Mouse (Mus musculus) mouse trophoblast stem cell (cell line): Measurements from ENCODE around the gene Ppargc1a.

ENCODE experiments used
- in situ Hi-C, 2 experiments: fragments of 300-500 bp; cut with MseI, MboI; formaldehyde crosslinking; loops; 2 replicates in 1 of 2; 3 replicates in 1 of 2; pipeline ENCODE4 v1.15.1; 2025

The Ppargc1a gene

GRCm38 (mm10) chr5:51497910-51498517, 69.5 kb downstream of the Ppargc1a start:
- in situ Hi-C loops, result no loop called here

GRCm38 (mm10) chr5:51495446-51495845, 72.1 kb downstream of the Ppargc1a start:
- in situ Hi-C loops, result no loop called here

DNA sequence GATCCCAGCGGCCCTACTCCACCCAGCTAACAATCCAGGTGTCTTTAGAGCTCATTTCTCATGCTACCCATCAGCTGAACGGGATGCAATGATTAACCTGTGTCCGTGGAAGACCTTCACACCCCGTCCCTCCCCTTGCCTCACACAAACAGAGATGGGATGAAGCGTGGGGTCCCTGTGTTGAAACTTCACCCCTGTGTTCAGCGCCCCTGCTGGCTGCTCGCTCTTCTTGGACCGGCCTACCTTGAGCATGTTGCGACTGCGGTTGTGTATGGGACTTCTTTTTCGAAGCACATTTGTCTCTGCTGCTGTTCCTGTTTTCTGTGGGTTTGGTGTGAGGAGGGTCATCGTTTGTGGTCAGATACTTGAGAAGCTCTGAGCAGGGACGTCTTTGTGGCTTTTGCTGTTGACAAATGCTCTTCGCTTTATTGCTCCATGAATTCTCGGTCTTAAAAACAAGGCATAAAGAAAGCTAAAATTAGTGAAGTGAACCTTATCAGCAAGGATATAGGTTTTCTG, 73.1 kb downstream of the Ppargc1a start:
- in situ Hi-C loops, result no loop called here

DNA sequence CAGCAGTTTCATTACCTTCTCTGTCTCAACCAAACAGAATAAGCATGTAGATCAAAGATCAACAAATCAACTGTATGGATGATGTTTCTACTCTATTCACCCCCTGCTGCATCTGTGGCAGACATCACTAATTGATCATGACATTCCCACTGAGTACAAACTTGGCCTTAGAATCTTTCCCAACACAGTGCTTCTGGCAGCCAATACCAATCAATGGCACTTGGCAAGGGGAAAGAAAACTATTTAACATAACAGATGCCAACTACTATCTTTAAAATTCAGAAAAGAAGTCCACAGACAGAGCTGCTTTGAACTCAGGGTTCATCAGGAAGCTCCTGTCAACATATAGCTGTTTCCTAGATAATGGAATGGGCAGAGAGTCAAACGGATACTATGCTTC, 83.8 kb downstream of the Ppargc1a start:
- in situ Hi-C loops, result no loop called here

- in situ Hi-C loops, result no loop called here
These were observed 87.7 kb downstream of the Ppargc1a start for GRCm38 (mm10) chr5:51479859-51480258.

DNA sequence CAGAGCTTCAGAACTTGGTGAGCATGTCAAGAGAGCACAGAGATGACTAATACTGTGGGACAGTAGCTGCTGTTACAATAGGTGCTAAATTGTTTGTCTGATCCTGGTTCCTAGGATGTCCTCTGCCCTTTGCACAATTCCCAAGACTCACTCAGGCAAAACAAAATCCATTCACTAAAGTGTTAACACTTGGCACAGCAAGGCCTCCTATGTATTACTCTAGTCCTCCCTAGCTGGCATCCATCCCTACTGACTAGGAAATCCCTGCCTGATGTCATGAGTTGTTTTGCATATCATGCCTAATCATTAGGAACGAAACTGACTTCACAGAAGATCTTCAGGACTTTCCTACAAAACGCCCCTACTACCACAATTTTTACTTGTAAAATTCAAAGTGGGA, 88.1 kb downstream of the Ppargc1a start:
- in situ Hi-C loops, result no loop called here

DNA sequence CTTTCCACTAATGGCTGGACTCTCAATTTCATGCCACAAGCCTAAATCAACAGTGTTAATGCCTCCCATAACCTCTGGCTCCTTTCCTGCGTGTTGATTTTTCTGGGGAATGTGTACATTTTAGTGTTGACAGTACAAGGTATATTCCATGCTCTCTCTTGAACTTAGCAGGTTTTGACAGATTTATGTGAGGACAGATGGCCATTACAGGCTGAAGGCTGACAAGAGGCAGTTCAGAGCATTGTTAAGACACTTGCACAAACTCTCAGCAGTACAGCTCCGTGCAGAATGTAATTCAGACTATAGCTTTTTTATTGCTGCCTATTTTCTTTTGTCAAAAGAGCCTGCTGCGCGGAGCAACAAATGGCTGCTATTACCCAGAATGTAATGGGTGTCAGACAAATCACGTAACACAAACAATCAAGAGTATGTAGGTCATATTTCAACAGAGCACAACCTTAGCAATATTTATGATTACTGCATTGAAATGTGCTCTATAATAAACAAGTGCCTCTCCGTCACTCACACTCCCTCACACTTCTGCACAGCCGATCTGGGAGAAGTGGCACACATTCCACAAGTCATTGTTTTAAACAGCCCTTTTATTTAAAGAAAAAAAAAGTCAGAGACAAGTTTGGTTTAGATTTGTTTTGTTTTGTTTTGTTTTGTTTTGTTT, 89.1 kb downstream of the Ppargc1a start:
- in situ Hi-C loops, result no loop called here

DNA sequence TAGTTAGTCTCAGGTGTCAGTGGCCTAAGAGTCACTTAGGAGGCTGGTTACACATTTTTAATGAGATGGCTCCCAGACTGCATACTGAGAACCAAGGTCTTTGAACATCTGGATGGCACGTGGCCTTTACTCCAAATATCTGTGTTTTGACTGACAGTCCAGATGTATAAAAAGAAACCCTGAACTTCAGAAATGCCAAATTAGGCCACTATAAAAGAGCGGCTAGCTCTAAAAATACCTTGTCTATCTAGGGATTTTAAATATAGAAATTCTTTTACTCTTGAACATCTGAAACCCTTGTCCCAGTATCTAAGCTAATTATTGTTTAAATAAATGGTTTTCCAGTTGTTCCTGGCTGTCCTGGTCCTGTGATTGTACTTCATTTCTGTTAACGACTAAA, 90.4 kb downstream of the Ppargc1a start:
- in situ Hi-C loops, result no loop called here

DNA sequence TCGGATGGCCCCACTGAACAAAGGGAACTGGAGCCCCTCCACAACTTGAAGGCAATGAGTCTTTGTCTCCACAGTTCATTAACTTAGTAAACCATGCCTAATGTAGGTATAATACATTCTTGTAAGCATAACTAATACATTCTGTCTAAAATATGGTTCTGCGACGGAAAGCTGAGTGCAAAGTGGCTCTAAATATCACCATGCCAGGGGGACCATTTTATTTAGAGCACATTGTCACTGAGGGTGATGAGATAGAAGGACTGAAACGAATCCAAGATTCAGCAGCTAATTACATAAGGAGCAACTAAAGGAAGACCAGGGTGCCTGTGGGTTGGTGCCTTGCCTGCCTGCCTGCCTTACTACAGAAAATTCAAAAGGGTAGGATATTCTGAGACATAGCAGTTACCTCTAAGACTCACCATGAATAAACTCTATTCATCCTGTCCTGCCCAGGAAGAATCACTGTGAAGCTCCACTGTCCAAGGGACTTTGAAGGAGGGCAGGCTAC, 92.4 kb downstream of the Ppargc1a start:
- in situ Hi-C loops, result no loop called here

- in situ Hi-C loops, result no loop called here
These were observed 95.9 kb downstream of the Ppargc1a start for GRCm38 (mm10) chr5:51471614-51472013.

GRCm38 (mm10) chr5:51466036-51466435, 101.5 kb downstream of the Ppargc1a start:
- in situ Hi-C loops, result no loop called here

DNA sequence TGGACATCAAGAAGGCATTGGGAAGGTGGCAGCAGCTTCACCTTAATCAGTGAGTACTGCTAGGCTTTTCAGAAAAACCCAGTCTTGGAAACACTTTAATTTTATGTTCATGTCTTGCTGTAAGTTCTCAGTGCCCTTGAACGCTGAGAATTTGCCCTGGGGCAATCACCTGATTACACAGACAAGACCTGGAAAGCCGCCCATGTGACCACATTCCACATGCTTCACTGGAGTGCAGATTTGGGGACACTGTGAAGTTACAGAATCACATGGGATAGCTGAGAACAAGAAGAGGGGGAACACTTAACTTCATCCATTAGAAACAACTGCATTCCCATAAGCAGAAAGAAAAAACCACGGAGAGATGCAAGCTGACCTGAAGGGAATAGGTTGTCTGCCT, 115.5 kb downstream of the Ppargc1a start:
- in situ Hi-C loops, result no loop called here

GRCm38 (mm10) chr5:51447631-51448030, 119.9 kb downstream of the Ppargc1a start:
- in situ Hi-C loops, result no loop called here

DNA sequence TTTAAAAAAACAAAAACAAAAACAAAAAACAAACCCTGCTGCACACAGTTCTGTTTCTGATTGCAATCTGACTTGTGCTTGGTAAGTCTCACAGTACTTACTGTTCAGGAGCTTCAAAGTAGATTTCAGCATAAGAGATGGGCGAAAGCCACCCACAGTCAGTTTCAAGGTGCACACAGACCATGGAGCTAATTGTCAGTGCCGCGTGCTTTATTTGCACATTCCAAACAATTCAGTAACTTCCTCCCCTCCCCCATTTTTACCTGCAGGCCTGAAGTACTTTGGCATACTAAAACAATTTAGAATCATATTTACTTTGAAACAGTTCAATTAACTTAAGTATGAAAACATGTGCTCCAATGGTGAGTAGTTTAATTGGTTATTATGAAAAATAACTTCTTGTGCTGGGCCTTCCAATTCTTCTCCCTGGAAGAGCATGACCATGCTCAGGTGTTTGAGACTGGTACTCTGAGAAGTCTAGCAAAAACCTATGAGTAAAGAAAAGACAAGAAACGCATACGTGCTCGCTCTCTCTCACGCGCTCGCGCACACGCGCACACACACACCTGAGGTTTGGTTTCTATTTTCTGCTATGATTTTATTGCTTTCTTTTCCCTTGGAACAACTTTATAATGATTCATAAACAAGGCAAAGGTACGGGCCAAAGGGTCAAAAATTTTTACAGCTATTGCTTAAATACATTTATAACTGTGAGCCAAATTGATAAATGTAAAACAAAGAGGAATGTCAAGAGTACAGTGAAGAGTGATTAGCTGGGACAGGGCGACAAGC, 121.0 kb downstream of the Ppargc1a start:
- in situ Hi-C loops, result no loop called here

GRCm38 (mm10) chr5:51445726-51446125, 121.8 kb downstream of the Ppargc1a start:
- in situ Hi-C loops, result no loop called here

GRCm38 (mm10) chr5:51439773-51440172, 127.8 kb downstream of the Ppargc1a start:
- in situ Hi-C loops, result no loop called here

- in situ Hi-C loops, result no loop called here
These were observed 133.6 kb downstream of the Ppargc1a start for GRCm38 (mm10) chr5:51433905-51434304.

DNA sequence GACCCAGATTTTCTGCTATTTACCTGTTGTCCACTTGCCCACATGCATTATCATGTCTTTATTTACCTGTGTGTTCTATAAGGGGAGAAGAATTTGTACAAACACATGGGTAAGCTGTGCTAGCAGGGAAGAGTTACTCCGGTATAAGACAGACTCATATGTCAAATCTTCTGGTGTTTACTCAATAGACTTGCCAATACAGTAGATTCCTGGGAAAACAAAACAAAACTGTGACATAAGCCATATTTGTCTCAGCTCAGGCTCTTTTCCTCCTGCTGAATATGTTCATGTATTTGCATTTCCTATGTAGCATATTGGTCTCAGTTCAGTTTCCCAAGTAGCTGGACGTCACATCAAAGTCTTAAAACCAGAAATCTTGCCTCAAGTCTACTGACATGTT, 135.0 kb downstream of the Ppargc1a start:
- in situ Hi-C loops, result no loop called here

DNA sequence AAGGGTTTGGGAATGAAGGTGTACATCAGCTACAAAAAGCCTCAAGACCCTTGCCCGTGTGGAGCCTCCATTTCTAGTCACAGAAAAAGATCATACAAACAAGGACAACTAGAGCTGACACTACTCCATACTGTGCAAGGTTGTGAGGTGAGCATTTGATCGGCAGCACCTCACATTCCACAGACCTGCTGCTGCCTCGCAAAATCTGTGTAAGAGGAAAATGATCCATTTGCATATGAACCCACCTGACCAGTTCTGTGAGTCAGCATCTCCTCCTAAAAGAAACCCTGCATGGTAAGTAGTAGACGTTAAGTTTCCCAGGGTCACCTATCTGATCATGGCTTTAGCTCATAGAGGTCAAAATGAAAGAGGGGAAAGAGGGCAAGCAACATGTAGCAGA, 135.5 kb downstream of the Ppargc1a start:
- in situ Hi-C loops, result no loop called here

- in situ Hi-C loops, result no loop called here
These were observed 141.1 kb downstream of the Ppargc1a start for GRCm38 (mm10) chr5:51426406-51426805.

DNA sequence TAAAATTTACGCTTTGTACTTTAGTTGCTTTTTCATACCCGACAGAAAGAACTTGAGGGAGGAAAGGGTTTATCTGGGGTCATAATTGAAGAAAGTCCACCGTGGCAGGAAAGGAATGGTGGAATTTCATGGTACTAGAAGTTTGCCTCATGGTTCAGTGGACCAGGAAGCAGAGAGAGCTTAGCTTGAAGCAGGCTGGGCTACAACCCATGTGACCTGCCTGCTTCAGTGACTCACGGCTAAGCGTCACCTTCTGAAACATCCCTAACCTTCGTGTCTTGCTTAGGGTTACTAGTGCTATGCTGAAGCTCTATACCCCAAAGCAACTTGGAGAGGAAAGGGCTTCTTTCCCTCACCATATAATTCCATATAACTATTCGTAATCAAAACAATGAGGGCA, 151.1 kb downstream of the Ppargc1a start:
- in situ Hi-C loops, result no loop called here

GRCm38 (mm10) chr5:51415456-51415855, 152.1 kb downstream of the Ppargc1a start:
- in situ Hi-C loops, result no loop called here
